Mouse (Mus musculus) forebrain, postnatal 0 days (tissue): ENCODE results near the gene Soat1. TPM values are rescaled to one million over a fixed set of nuclear protein-coding genes. Genes with fewer than 3 reads are reported as not detected.
"Not testable (repeated sequence)": the region's sequence is repeated elsewhere in the genome, so short reads cannot be mapped to it uniquely, and the experiment has no call there.

Source experiments
- ATAC-seq: fragments of 200-750 bp; cut with Nextera tagmentation; 2 replicates; pipeline ENCODE4 v1.8.0; 2017; ENCODE audit warnings: mild to moderate bottlenecking, moderate library complexity
- DNase-seq: peaks from one replicate; pipeline ENCODE4 v3.0.0-alpha.2; 2015
- H3K27ac ChIP-seq: fragments of 300-500 bp; sonication (generic); 2 replicates; pipeline ENCODE4 v1.5.1; 2014; ENCODE audit warnings: low read depth, mild to moderate bottlenecking, antibody characterized with exemption, low read length, moderate library complexity, mixed read lengths
- H3K27me3 ChIP-seq: fragments of 300-500 bp; sonication (generic); 2 replicates; pipeline ENCODE4 v1.6.1; 2014; ENCODE audit warnings: mild to moderate bottlenecking, low read length, mixed read lengths; ENCODE audit not compliant: insufficient read depth
- H3K36me3 ChIP-seq: fragments of 300-500 bp; sonication (generic); 2 replicates; pipeline ENCODE4 v1.6.1; 2014; ENCODE audit warnings: mild to moderate bottlenecking, moderate library complexity; ENCODE audit not compliant: insufficient read depth
- H3K4me1 ChIP-seq: fragments of 300-500 bp; sonication (generic); 2 replicates; pipeline ENCODE4 v1.6.1; 2014; ENCODE audit warnings: antibody characterized with exemption; ENCODE audit not compliant: insufficient read depth
- H3K4me2 ChIP-seq: fragments of 300-500 bp; sonication (generic); 2 replicates; pipeline ENCODE4 v1.6.1; 2014; ENCODE audit warnings: low read depth, mild to moderate bottlenecking, moderate library complexity
- H3K4me3 ChIP-seq: fragments of 300-500 bp; sonication (generic); 2 replicates; pipeline ENCODE4 v1.5.1; 2014; ENCODE audit warnings: low read depth, low read length, mixed read lengths
- H3K9ac ChIP-seq: fragments of 300-500 bp; sonication (generic); 2 replicates; pipeline ENCODE4 v1.6.1; 2014; ENCODE audit warnings: mild to moderate bottlenecking
- H3K9me3 ChIP-seq: fragments of 300-500 bp; sonication (generic); 2 replicates; pipeline ENCODE4 v1.6.1; 2016; ENCODE audit warnings: low read length
- CTCF ChIP-seq: sonication (generic); IDR thresholded peaks from 2 replicates; pipeline ENCODE4 v1.5.1; 2016; ENCODE audit warnings: antibody characterized with exemption, control low read depth, low read depth
- WGBS: fragments of 180-500 bp; shearing (Covaris S2); extraction: QIAGEN DNeasy Blood & Tissue Kit; methylation state at CpG from one replicate; pipeline ENCODE4 v1.1.7; 2014; 5-methylcytosine and 5-hydroxymethylcytosine counted together
- polyA plus RNA-seq: library from polyadenylated mRNA; unstranded; fragments of >200 nt; fragmentation: Nextera tagmentation; extraction: Ambion mirVana; gene quantifications from 2 replicates; pipeline ENCODE4 v1.2.1, GENCODE M21; 2015
- total RNA-seq: library from RNA; depleted of rRNA; stranded (reverse); fragments of >200 nt; gene quantifications from 2 replicates; pipeline ENCODE4 v1.2.3, GENCODE M21; 2014; rRNA removed

Soat1 gene
- total RNA-seq (20.1 and 20.6 TPM in 2 replicates), polyA plus RNA-seq (5.4 and 11.7 TPM in 2 replicates)

DNA sequence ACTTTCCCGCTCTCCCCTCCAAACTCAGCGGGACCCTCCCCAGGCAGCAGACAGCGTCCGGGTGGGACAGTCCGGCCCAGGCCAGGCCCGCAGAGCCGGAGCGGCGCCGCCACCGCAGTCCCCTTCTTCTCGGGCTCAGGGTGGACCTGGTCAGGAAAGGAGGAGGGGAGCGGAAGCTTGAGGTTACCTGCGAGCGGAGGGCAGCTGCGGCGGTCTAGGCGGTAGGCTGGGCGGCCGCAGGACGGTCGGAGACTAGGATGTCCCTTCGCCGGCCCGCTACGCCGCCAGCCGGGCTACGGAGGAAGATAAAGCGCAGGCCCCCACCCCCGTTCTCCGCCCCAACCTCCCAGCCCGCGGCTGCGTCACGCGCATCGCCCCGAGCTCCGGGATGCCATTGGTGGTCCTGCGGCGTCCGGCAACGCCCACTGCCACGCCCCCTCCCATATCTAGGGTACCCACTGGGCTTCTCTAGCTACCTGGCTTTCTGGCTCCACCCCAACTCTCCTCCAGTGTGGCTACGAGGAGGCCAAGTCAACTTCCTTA is at the start of gene Soat1:
Soat1 (minus strand) TSS at position 371 of the 543 bp plus-strand sequence.
- Histone ChIP-seq H3K4me2 (peak within 1 kb of the TSS; percentile 84), H3K27ac (no peak within 1 kb of the TSS; the same call in 1 of the 2 replicates), H3K9ac (peak within 1 kb of the TSS; percentile 69), H3K4me1 (peaks cover 5% of the 10 kb centered on the region; the same call in 1 of the 2 replicates), H3K36me3 (no peaks in the 10 kb centered on the region), H3K27me3 (no peaks in the 10 kb centered on the region), H3K9me3 (0 out of 2 replicates have a peak, but pooled peaks cover 6% of the 10 kb centered on the region), H3K4me3 (peak within 1 kb of the TSS; percentile 93)
- TF ChIP-seq CTCF: peak; percentile 42
- peak; percentile 99 for ATAC-seq
- 4% methylated on average over 42 of the region's 46 CpGs for WGBS
- DNase-seq: peak; percentile 86

DNA sequence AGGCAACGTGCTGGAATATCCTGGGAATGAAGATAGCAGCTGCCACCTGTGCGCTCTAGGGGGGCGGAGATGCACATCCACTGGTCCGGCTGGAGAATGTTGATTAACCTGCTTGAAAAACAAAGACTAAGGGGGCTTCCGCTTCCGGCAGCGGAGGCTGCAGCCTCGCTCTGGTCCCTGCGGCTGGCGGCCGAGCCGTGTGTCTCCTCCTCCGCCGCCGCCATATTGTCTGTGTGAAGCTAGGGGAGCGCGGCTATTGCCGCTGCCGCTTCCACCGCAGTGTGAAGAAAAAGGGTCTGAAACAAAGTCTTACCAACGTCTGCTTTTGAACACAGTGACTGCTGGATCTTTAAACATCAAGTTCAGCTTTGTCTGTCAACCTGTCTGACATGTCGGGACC is 49.7 kb upstream of the Soat1 start, which contains the start of gene Gm10031:
Gm10031 (plus strand) TSS at position 171 of the 400 bp plus-strand sequence.
- H3K27me3 ChIP-seq, H3K4me3 ChIP-seq, H3K4me1 ChIP-seq, H3K27ac ChIP-seq, H3K4me2 ChIP-seq, H3K9me3 ChIP-seq, H3K9ac ChIP-seq, H3K36me3 ChIP-seq, DNase-seq: not testable (repeated sequence)
- ATAC-seq: peak; percentile 92
- 94% methylated on average over 21 of the region's 22 CpGs for WGBS

DNA sequence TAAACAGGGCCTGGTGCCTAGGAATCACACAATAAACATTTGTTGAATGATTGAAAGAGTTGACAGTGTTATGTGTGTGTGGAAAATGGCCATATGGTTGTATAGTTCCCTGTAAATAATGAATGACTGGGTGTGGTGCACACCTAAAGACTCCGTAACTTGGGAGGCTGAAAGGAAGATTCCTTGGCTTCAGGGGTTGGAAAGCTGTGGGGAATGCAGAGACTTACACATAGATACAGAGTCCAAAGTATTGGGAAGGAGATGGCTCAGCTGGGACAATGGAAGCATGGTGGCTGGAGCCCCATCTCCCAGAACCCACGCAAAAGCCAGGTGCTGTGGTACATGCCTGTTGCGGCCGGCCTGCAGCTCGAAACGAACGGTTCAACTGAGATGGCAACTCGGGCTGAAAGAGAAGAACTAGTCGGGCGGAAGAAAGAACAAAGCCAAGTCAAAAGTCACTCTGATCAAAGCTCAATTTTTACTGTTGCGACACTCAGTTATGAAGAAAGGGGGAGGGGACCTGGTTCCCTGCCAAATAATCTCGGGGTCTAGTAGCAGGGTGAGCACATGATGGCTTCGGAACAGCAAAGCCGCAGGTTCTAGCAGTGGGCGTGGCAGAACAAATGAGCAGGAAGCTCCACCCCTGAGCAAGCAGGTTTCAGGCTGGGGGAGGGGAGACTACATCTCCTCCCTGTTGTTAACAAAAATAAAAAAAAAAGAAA is 47.8 kb upstream of the Soat1 start:
- H3K9me3 ChIP-seq: no peaks in the 10 kb centered on the region
- no peaks in the 10 kb centered on the region for H3K27me3 ChIP-seq
- no peak overlapping the region for H3K9ac ChIP-seq
- no peaks in the 10 kb centered on the region for H3K4me1 ChIP-seq
- H3K27ac ChIP-seq: no peak overlapping the region
- 37% methylated on average over 15 of the region's 15 CpGs for WGBS
- H3K36me3 ChIP-seq: no peaks in the 10 kb centered on the region
- ATAC-seq: no peak
- TF ChIP-seq CTCF: no peak
- 0 out of 2 replicates have a peak overlapping the region, but pooled peaks have one; percentile 15 for H3K4me2 ChIP-seq
- DNase-seq: no peak
- H3K4me3 ChIP-seq: no peak overlapping the region

DNA sequence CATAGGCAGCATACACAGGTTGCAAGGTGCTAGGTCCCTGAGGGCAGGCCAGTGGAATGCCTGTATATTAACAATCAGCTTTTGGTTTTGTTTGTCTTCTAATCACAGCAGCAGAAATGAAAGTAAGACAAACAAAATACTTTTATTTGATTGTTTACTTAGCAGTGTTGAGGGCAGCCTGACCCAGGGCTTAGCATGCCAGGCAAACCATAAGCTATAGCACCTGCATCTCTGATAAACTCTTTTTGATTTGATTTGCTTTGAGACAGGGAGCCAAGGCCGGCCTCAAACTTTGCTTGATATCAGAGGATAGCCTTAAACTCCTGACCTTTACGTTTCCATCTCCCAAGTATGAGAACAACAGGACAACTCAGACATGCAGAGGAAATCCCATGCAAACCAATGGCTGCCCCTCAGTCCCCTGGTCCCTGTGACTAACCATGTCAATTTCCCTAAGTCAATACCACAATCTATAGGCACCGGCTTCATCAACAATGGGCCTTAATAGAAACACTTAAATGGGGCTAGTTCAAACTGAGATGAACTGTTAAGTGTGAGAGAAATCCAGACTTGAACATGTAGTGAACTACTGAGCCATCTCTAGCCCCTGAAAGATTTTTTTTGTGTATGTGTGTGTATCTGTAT is 46.1 kb upstream of the Soat1 start:
- Histone ChIP-seq H3K9ac (no peak overlapping the region), H3K4me3 (no peak overlapping the region), H3K4me2 (no peak overlapping the region), H3K9me3 (no peaks in the 10 kb centered on the region), H3K27me3 (no peaks in the 10 kb centered on the region), H3K27ac (no peak overlapping the region), H3K4me1 (no peaks in the 10 kb centered on the region), H3K36me3 (no peaks in the 10 kb centered on the region)
- no peak for TF ChIP-seq CTCF
- DNase-seq (no peak), ATAC-seq (no peak)
- WGBS: 92% methylated on average over 3 of the region's 3 CpGs

DNA sequence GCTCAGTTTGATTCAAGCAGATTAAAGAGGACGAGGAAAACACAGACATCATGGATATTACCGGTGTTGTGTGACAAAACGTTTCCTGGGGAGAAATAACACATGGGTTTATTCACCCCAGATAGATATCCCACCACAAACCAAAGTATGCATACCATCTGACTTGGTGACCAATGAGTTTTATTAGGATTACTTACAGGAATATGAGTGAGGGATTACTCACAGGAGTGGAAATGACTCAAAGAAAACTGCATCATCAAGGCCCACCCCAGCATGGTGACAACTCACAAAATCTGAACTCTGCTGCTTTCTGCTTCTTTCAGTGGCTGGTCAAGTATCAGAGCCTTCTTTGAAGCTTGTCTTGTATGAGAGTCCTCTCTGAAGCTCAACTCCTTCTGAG is 33.6 kb upstream of the Soat1 start:
- H3K36me3 ChIP-seq: no peaks in the 10 kb centered on the region
- no peak overlapping the region for H3K4me2 ChIP-seq
- no peak overlapping the region for H3K27ac ChIP-seq
- no peak overlapping the region for H3K9ac ChIP-seq
- no peak overlapping the region for H3K4me3 ChIP-seq
- DNase-seq (no peak), ATAC-seq (no peak)
- no peaks in the 10 kb centered on the region for H3K27me3 ChIP-seq
- H3K4me1 ChIP-seq: no peaks in the 10 kb centered on the region
- no peaks in the 10 kb centered on the region for H3K9me3 ChIP-seq
- WGBS: 87% methylated on average over 3 of the region's 3 CpGs
- no peak for TF ChIP-seq CTCF

DNA sequence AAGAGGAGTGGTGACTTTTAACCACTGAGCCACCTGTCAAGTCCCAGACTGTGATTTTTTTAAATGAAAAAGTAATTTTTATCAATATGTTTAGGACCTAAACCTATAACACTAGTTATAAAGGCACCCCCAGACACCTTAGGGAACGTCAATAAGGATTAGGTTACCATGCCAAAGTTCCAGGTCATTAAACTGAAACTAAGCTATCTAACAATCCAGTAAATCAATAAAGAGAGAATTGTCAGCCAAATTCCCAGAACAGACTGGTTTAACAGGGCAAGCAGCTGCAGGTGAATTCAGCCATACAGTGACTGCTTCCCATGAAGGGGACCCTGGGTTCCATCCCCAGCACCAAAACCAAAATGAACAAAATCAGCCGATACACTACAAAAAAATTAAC is 31.8 kb upstream of the Soat1 start:
- Histone ChIP-seq H3K36me3 (no peaks in the 10 kb centered on the region), H3K9me3 (no peaks in the 10 kb centered on the region), H3K9ac (no peak overlapping the region), H3K27ac (no peak overlapping the region), H3K4me1 (no peaks in the 10 kb centered on the region), H3K27me3 (no peaks in the 10 kb centered on the region), H3K4me3 (no peak overlapping the region), H3K4me2 (no peak overlapping the region)
- no peak for DNase-seq
- ATAC-seq: no peak
- 82% methylated on average over 2 of the region's 2 CpGs for WGBS
- TF ChIP-seq CTCF: no peak
